Mouse (Mus musculus) olfactory bulb, adult 2 months (tissue): ENCODE measurements around the gene Ptprk. TPM values are rescaled to one million over a fixed set of nuclear protein-coding genes. Genes with fewer than 3 reads are reported as not detected.

Experiments
- H3K27ac ChIP-seq: fragments of 200-500 bp; 2 replicates; pipeline ENCODE4 v1.5.1; 2012; ENCODE audit warnings: low read depth, low read length; ENCODE audit not compliant: insufficient read depth
- H3K4me1 ChIP-seq: fragments of 200-500 bp; 2 replicates; pipeline ENCODE4 v1.6.1; 2012; ENCODE audit warnings: low read length; ENCODE audit not compliant: control insufficient read depth, insufficient read depth
- H3K4me3 ChIP-seq: fragments of 200-500 bp; 2 replicates; pipeline ENCODE4 v1.5.1; 2012; ENCODE audit warnings: mild to moderate bottlenecking, low read depth, low read length, moderate library complexity; ENCODE audit not compliant: insufficient read depth
- CTCF ChIP-seq: fragments of 200-500 bp; IDR thresholded peaks from 2 replicates; pipeline ENCODE4 v1.5.1; 2012; ENCODE audit warnings: low read depth, mild to moderate bottlenecking, low read length, moderate library complexity; ENCODE audit not compliant: insufficient read depth
- POLR2A ChIP-seq: fragments of 200-500 bp; IDR thresholded peaks from 2 replicates; pipeline ENCODE4 v1.6.1; 2012; ENCODE audit warnings: mild to moderate bottlenecking, low read depth, low read length, moderate library complexity; ENCODE audit not compliant: insufficient read depth
- WGBS: fragments of 180-500 bp; shearing (Covaris S2); methylation state at CpG from one replicate; pipeline ENCODE4 v1.1.7; 2018; 5-methylcytosine and 5-hydroxymethylcytosine counted together
- polyA plus RNA-seq: library from polyadenylated mRNA; stranded (reverse); fragments of >200 nt; gene quantifications from 2 replicates; pipeline ENCODE4 v1.2.4, GENCODE M21; 2012; ENCODE audit warnings: low replicate concordance; ENCODE audit not compliant: missing spikeins, insufficient read depth, insufficient read length

The Ptprk gene
- polyA plus RNA-seq = not detected in 2 replicates

- under 1% methylated on average over 77 of the region's 77 CpGs for WGBS
- Histone ChIP-seq H3K4me3 (peak within 1 kb of the TSS; percentile 74), H3K27ac (peak within 1 kb of the TSS; percentile 77), H3K4me1 (0 out of 2 replicates have a peak, but pooled peaks cover 5% of the 10 kb centered on the region)
- TF ChIP-seq CTCF (no peak), POLR2A (peak; percentile 73; the same call in 1 of the 2 replicates)
Observed at GRCm38 (mm10) chr10:28074653-28075451, at the start of gene Ptprk. TSS of gene Ptprk (plus strand) at chr10:28074820.

- TF ChIP-seq CTCF = no peak
- TF ChIP-seq POLR2A = no peak
- WGBS = 65% methylated on average over 2 of the region's 2 CpGs
- no peak overlapping the region for H3K4me3 ChIP-seq
- H3K27ac ChIP-seq = no peak overlapping the region
- no peaks in the 10 kb centered on the region for H3K4me1 ChIP-seq
Observed at GRCm38 (mm10) chr10:28027791-28028190, 46.8 kb upstream of the Ptprk start.

GRCm38 (mm10) chr10:28036456-28036855, 38.2 kb upstream of the Ptprk start:
- TF ChIP-seq POLR2A (no peak), CTCF (no peak)
- 84% methylated on average over 1 of the region's 1 CpGs for WGBS
- H3K27ac ChIP-seq = no peak overlapping the region

GRCm38 (mm10) chr10:28054764-28055163, 19.9 kb upstream of the Ptprk start:
- H3K27ac ChIP-seq = no peak overlapping the region
- 93% methylated on average over 4 of the region's 4 CpGs for WGBS
- no peaks in the 10 kb centered on the region for H3K4me1 ChIP-seq
- TF ChIP-seq CTCF = no peak
- TF ChIP-seq POLR2A = no peak
- no peak overlapping the region for H3K4me3 ChIP-seq

More at GRCm38 (mm10) chr10:28036456-28036855, 38.2 kb upstream of the Ptprk start:
- H3K4me3 ChIP-seq = no peak overlapping the region
- H3K4me1 ChIP-seq = no peaks in the 10 kb centered on the region

GRCm38 (mm10) chr10:28059222-28059621, 15.4 kb upstream of the Ptprk start:
- no peaks in the 10 kb centered on the region for H3K4me1 ChIP-seq
- 85% methylated on average over 1 of the region's 1 CpGs for WGBS
- H3K27ac ChIP-seq = no peak overlapping the region
- H3K4me3 ChIP-seq = no peak overlapping the region
- TF ChIP-seq POLR2A = no peak
- no peak for TF ChIP-seq CTCF

- H3K27ac ChIP-seq = 0 out of 2 replicates have a peak overlapping the region, but pooled peaks have one; percentile 40
Observed at GRCm38 (mm10) chr10:28067997-28068396, 6.6 kb upstream of the Ptprk start.

GRCm38 (mm10) chr10:28073991-28074652, 498 bp upstream of the Ptprk start:
- WGBS = under 1% methylated on average over 26 of the region's 26 CpGs
- Histone ChIP-seq H3K4me1 (0 out of 2 replicates have a peak, but pooled peaks cover 5% of the 10 kb centered on the region), H3K4me3 (peak overlapping the region; percentile 74), H3K27ac (peak overlapping the region; percentile 77)
- TF ChIP-seq POLR2A (no peak), CTCF (no peak)

More at GRCm38 (mm10) chr10:28067997-28068396, 6.6 kb upstream of the Ptprk start:
- TF ChIP-seq CTCF (no peak), POLR2A (no peak)
- 22% methylated on average over 5 of the region's 5 CpGs for WGBS
- no peak overlapping the region for H3K4me3 ChIP-seq
- peaks cover 4% of the 10 kb centered on the region; the same call in 1 of the 2 replicates for H3K4me1 ChIP-seq

GRCm38 (mm10) chr10:28075491-28076035, 943 bp downstream of the Ptprk start:
- TF ChIP-seq CTCF = no peak
- no peak for TF ChIP-seq POLR2A
- under 1% methylated on average over 22 of the region's 22 CpGs for WGBS
- Histone ChIP-seq H3K4me3 (peak overlapping the region; percentile 74), H3K4me1 (0 out of 2 replicates have a peak, but pooled peaks cover 5% of the 10 kb centered on the region), H3K27ac (0 out of 2 replicates have a peak overlapping the region, but pooled peaks have one; percentile 12)
